Mouse (Mus musculus) CD4-positive, CD25-positive, alpha-beta regulatory T cell (primary cell): ENCODE results near the gene Comtd1. TPM values are rescaled to one million over a fixed set of nuclear protein-coding genes. Genes with fewer than 3 reads are reported as not detected.

Experiments used
- polyA plus RNA-seq: library from polyadenylated mRNA; unstranded; fragments of 100-300 nt; shearing (Covaris generic); gene quantifications from one replicate; pipeline ENCODE4 v1.2.1, GENCODE M21; 2017

The Comtd1 gene
- polyA plus RNA-seq = 30.0 TPM

DNA sequence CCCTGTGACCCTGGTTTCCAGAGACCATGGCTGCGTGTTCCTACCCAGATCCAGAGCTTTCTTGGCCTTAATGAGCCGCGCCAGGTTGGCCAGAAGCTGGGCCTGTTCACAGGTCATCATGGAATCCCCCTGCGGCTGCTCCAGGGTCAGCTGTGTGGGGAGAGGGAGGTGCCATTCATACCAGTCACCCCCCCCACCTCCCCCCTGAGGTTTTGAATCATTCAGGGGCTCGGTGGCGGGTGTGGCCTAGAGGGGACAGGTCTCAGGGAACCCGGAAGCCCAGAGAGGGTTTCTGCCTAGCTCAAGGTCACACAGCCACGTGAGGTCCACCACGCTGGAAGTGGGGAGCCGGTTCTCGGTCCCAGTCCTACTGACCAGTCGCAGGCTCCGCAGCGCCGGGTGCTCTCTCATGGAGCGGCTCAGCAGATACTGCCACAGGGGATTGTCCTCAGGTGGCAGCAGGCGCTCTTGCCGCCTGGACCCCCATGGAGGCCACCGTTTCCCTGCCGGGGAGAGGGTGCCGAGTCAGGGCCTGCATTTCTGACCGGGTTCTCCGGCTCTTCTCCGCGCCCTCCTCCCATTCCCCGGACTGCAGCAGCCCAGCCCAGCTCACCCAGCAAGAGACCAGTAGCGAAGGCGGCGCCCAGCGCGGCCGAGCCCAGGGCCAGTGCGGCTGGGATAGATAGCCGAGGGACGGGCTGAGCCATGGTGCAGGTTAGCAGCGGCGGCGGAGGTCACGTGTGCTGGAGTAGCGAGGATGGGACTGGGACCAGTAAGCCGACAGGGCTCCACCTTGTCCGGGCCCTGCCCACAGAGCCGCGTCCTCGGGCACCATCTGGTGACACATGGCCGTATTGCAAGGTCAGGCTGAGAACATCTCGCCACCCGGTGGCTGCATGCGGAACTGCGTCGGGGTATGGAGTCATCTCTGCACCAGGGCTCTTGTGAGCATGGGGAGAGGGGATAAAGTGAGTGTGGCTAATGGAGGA, at the start of gene Comtd1:
Comtd1 (minus strand) TSS at position 812 of the 989 bp plus-strand sequence.

GRCm38 (mm10) chr14:21824938-21825337, 23.8 kb downstream of the Comtd1 start, which contains the start of gene Vdac2:
Gene Vdac2, plus strand, starts transcription at chr14:21825238.

Other genes with a start within 250 kb of the Comtd1 start
- gene Dupd1, start 134.4 kb downstream of the Comtd1 start, polyA plus RNA-seq = not detected
- 8.8 TPM for gene Samd8, start 98.4 kb downstream of the Comtd1 start, polyA plus RNA-seq
- gene Dusp13, start 97.8 kb downstream of the Comtd1 start, polyA plus RNA-seq = not detected
- 177 TPM for gene Vdac2, start 23.7 kb downstream of the Comtd1 start, polyA plus RNA-seq
- not detected for gene Zfp503, start 140.6 kb upstream of the Comtd1 start, polyA plus RNA-seq
- not detected for gene Lrmda, start 170.7 kb upstream of the Comtd1 start, polyA plus RNA-seq